Mouse (Mus musculus) neural tube, embryonic 11.5 days (tissue): ENCODE measurements at regions not wholly inside any gene's neighbourhood (a gene's known extent, or its start where the extent isn't known, plus 50 kb on each side); places are given as distances from the start of the nearest gene placed in this dataset.

Source experiments
- ATAC-seq: fragments of 200-750 bp; cut with Nextera tagmentation; 2 replicates; pipeline ENCODE4 v1.8.0; 2017; ENCODE audit warnings: moderate number of reproducible peaks, mild to moderate bottlenecking, moderate TSS enrichment, moderate library complexity; ENCODE audit not compliant: insufficient read depth, low FRiP score, low TSS enrichment
- DNase-seq: peaks from one replicate; pipeline ENCODE4 v3.0.0-alpha.2; 2015; ENCODE audit warnings: low spot score
- H3K27ac ChIP-seq: fragments of 300-500 bp; sonication (generic); 2 replicates; pipeline ENCODE4 v1.5.1; 2014; ENCODE audit warnings: low read depth, mild to moderate bottlenecking, low read length
- H3K27me3 ChIP-seq: fragments of 300-500 bp; sonication (generic); 2 replicates; pipeline ENCODE4 v1.6.1; 2014; ENCODE audit warnings: mild to moderate bottlenecking, low read length, mixed read lengths; ENCODE audit not compliant: control insufficient read depth, insufficient read depth
- H3K36me3 ChIP-seq: fragments of 300-500 bp; sonication (generic); 2 replicates; pipeline ENCODE4 v1.6.1; 2014; ENCODE audit warnings: mild to moderate bottlenecking, low read length, moderate library complexity, mixed read lengths; ENCODE audit not compliant: control insufficient read depth, insufficient read depth
- H3K4me1 ChIP-seq: fragments of 300-500 bp; sonication (generic); 2 replicates; pipeline ENCODE4 v1.6.1; 2014; ENCODE audit warnings: low read length, mixed read lengths; ENCODE audit not compliant: control insufficient read depth, insufficient read depth
- H3K4me2 ChIP-seq: fragments of 300-500 bp; sonication (generic); 2 replicates; pipeline ENCODE4 v1.6.1; 2014; ENCODE audit warnings: low read depth, mild to moderate bottlenecking, moderate library complexity
- H3K4me3 ChIP-seq: fragments of 300-500 bp; sonication (generic); 2 replicates; pipeline ENCODE4 v1.5.1; 2014; ENCODE audit warnings: low read depth, low read length
- H3K9ac ChIP-seq: fragments of 300-500 bp; sonication (generic); 2 replicates; pipeline ENCODE4 v1.6.1; 2014; ENCODE audit warnings: mild to moderate bottlenecking, low read length
- H3K9me3 ChIP-seq: fragments of 300-500 bp; sonication (generic); 2 replicates; pipeline ENCODE4 v1.6.1; 2016; ENCODE audit warnings: low read length; ENCODE audit not compliant: control insufficient read depth
- WGBS: fragments of 180-500 bp; shearing (Covaris S2); extraction: QIAGEN DNeasy Blood & Tissue Kit; methylation state at CpG from one replicate; pipeline ENCODE4 v1.1.7; 2014; 5-methylcytosine and 5-hydroxymethylcytosine counted together

GRCm38 (mm10) chr1:169439621-169440020 lies 91.6 kb downstream of the Nuf2 start:
- Histone ChIP-seq H3K4me1 (no peaks in the 10 kb centered on the region), H3K9me3 (no peaks in the 10 kb centered on the region), H3K36me3 (no peaks in the 10 kb centered on the region), H3K27me3 (no peaks in the 10 kb centered on the region), H3K4me2 (no peak overlapping the region), H3K27ac (no peak overlapping the region), H3K4me3 (no peak overlapping the region), H3K9ac (no peak overlapping the region)
- 70% methylated on average over 2 of the region's 2 CpGs for WGBS
- ATAC-seq: peak; percentile 50; the same call in 1 of the 2 replicates
- DNase-seq: peak; percentile 38

- ATAC-seq (no peak), DNase-seq (no peak)
- 67% methylated on average over 3 of the region's 3 CpGs for WGBS
- no peaks in the 10 kb centered on the region for H3K27me3 ChIP-seq
- H3K4me3 ChIP-seq: no peak overlapping the region
- no peak overlapping the region for H3K27ac ChIP-seq
- H3K4me1 ChIP-seq: no peaks in the 10 kb centered on the region
- no peaks in the 10 kb centered on the region for H3K9me3 ChIP-seq
- no peak overlapping the region for H3K9ac ChIP-seq
- no peaks in the 10 kb centered on the region for H3K36me3 ChIP-seq
- H3K4me2 ChIP-seq: no peak overlapping the region
These were observed 93.3 kb downstream of the Nuf2 start for GRCm38 (mm10) chr1:169438006-169438405.

GRCm38 (mm10) chr1:169422408-169422807 lies 108.9 kb downstream of the Nuf2 start:
- Histone ChIP-seq H3K4me1 (no peaks in the 10 kb centered on the region), H3K4me3 (no peak overlapping the region), H3K36me3 (no peaks in the 10 kb centered on the region), H3K4me2 (no peak overlapping the region), H3K27ac (no peak overlapping the region), H3K9me3 (no peaks in the 10 kb centered on the region), H3K27me3 (no peaks in the 10 kb centered on the region), H3K9ac (no peak overlapping the region)
- 74% methylated on average over 3 of the region's 3 CpGs for WGBS
- ATAC-seq: no peak
- DNase-seq: no peak

GRCm38 (mm10) chr1:169421671-169422070 lies 109.6 kb downstream of the Nuf2 start:
- Histone ChIP-seq H3K27ac (no peak overlapping the region), H3K4me1 (no peaks in the 10 kb centered on the region), H3K4me3 (no peak overlapping the region), H3K4me2 (no peak overlapping the region), H3K36me3 (no peaks in the 10 kb centered on the region), H3K9ac (no peak overlapping the region), H3K9me3 (no peaks in the 10 kb centered on the region), H3K27me3 (no peaks in the 10 kb centered on the region)
- DNase-seq: no peak
- ATAC-seq: no peak
- 57% methylated on average over 1 of the region's 1 CpGs for WGBS

- Histone ChIP-seq H3K4me2 (no peak overlapping the region), H3K27me3 (no peaks in the 10 kb centered on the region), H3K4me3 (no peak overlapping the region), H3K27ac (no peak overlapping the region), H3K9me3 (no peaks in the 10 kb centered on the region), H3K36me3 (no peaks in the 10 kb centered on the region), H3K4me1 (no peaks in the 10 kb centered on the region), H3K9ac (no peak overlapping the region)
- 91% methylated on average over 4 of the region's 4 CpGs for WGBS
- no peak for ATAC-seq
- DNase-seq: no peak
These were observed 112.6 kb downstream of the Nuf2 start for GRCm38 (mm10) chr1:169418665-169419045.

- Histone ChIP-seq H3K9me3 (no peaks in the 10 kb centered on the region), H3K27ac (no peak overlapping the region), H3K9ac (no peak overlapping the region), H3K4me3 (no peak overlapping the region), H3K4me1 (no peaks in the 10 kb centered on the region), H3K4me2 (no peak overlapping the region), H3K36me3 (no peaks in the 10 kb centered on the region), H3K27me3 (no peaks in the 10 kb centered on the region)
- DNase-seq: no peak
- WGBS: 76% methylated on average over 10 of the region's 10 CpGs
- ATAC-seq: no peak
These were observed 113.1 kb downstream of the Nuf2 start for GRCm38 (mm10) chr1:169417979-169418664.

- Histone ChIP-seq H3K4me1 (no peaks in the 10 kb centered on the region), H3K27me3 (no peaks in the 10 kb centered on the region), H3K36me3 (no peaks in the 10 kb centered on the region), H3K4me2 (no peak overlapping the region), H3K27ac (no peak overlapping the region), H3K9me3 (no peaks in the 10 kb centered on the region), H3K4me3 (no peak overlapping the region), H3K9ac (no peak overlapping the region)
- ATAC-seq (no peak), DNase-seq (no peak)
- 80% methylated on average over 1 of the region's 1 CpGs for WGBS
These were observed 114.6 kb downstream of the Nuf2 start for GRCm38 (mm10) chr1:169416701-169417100.

GRCm38 (mm10) chr1:169408120-169408519 lies 123.1 kb downstream of the Nuf2 start:
- H3K27me3 ChIP-seq: no peaks in the 10 kb centered on the region
- H3K4me2 ChIP-seq: no peak overlapping the region
- H3K36me3 ChIP-seq: no peaks in the 10 kb centered on the region
- DNase-seq (no peak), ATAC-seq (no peak)
- WGBS: 91% methylated on average over 2 of the region's 2 CpGs
- H3K9ac ChIP-seq: no peak overlapping the region
- H3K9me3 ChIP-seq: no peaks in the 10 kb centered on the region
- no peak overlapping the region for H3K27ac ChIP-seq
- H3K4me1 ChIP-seq: no peaks in the 10 kb centered on the region
- no peak overlapping the region for H3K4me3 ChIP-seq

GRCm38 (mm10) chr1:169400841-169401240 lies 130.4 kb downstream of the Nuf2 start:
- WGBS: 62% methylated on average over 6 of the region's 6 CpGs
- Histone ChIP-seq H3K27ac (no peak overlapping the region), H3K4me3 (no peak overlapping the region), H3K4me2 (no peak overlapping the region), H3K27me3 (no peaks in the 10 kb centered on the region), H3K36me3 (no peaks in the 10 kb centered on the region), H3K9ac (no peak overlapping the region), H3K4me1 (no peaks in the 10 kb centered on the region), H3K9me3 (no peaks in the 10 kb centered on the region)
- no peak for DNase-seq
- ATAC-seq: no peak
